Mouse (Mus musculus): Measurements from ENCODE around the gene Cldn6. TPM values are rescaled to one million over a fixed set of nuclear protein-coding genes. Genes with fewer than 3 reads are reported as not detected.

Cldn6 gene
- polyA plus RNA-seq (2012), result not detected in 2 replicates

DNA sequence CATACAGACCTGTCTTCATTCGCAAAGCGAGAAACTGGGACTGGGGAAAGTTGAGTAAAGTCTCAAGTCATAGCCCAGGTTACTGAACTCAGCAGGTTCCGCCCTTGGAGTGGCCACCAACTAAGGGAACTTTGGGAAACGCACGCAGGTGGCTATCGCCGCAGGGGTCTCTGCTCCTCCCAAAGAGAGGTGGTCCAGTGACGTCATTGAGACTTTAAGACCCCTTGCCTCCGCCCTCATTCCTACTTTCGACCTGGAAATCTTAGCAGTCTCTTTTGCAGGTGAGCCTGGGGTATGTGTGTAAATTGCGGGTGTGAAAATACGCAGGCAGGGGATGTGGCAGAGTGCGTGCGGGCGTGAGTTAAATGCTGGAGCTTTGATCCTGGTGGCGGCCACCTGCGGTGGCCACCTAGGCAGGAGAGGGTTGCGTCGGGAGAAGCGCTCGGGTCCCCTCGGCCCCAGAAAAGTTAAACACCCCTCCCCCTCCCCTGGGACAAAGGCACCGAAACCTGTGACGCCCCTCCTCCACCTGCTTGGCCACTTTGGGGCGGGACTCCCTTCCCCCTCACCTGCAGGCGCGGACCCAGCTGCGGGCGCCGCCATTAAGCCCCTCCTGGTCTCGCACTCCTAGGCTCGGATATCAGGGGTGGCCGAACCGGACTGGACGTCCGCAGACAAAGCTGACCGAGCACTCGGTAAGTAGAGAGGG is at the start of gene Cldn6:
TSS of gene Cldn6 (plus strand) at position 123 of the 709 bp plus-strand sequence.

DNA sequence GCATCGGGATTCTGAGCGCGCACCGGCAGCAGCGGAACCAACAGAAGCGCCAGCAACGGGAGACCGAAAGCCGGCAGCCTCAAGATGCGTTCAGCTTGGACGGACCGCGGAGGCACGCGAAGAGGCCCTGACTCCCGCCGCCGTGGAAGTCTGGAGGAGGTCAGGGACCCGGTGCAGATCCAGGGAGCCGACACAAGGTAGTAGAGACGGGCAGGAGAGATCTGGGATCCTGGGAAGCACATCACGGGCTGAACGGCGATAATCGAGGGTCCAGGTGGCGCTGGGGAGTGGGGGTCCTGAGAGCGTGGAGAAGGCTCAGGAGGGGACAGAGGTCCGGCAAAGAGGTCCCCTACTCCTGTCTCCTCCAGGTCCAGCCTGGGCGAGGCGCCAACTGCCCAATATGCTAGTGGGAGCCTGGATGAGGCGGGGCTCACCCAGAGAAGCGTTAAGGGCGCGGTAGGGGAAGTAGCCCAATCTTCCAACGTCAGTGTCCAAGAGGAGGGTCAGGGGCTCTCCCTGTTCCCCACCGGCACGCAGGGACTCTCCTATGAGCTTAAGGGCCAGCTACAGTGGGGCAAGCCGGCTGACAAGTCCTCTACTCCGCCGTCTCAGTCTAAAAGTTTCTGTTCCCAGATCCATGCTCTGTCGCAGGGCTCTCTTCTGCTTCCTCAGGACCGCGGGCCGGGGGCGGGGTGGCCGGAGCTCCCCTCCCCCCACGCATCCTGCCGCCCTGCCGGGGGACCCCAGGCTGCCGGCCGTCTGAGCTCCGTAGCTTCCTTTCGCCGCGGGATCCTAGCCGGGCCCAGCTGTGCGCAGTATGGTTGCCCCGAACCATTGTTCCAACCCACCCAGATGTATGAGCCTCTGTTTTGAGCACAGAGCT is 34.2 kb upstream of the Cldn6 start, which contains the start of gene Mmp25:
TSS of gene Mmp25 (minus strand) at position 665 of the 883 bp plus-strand sequence.

DNA sequence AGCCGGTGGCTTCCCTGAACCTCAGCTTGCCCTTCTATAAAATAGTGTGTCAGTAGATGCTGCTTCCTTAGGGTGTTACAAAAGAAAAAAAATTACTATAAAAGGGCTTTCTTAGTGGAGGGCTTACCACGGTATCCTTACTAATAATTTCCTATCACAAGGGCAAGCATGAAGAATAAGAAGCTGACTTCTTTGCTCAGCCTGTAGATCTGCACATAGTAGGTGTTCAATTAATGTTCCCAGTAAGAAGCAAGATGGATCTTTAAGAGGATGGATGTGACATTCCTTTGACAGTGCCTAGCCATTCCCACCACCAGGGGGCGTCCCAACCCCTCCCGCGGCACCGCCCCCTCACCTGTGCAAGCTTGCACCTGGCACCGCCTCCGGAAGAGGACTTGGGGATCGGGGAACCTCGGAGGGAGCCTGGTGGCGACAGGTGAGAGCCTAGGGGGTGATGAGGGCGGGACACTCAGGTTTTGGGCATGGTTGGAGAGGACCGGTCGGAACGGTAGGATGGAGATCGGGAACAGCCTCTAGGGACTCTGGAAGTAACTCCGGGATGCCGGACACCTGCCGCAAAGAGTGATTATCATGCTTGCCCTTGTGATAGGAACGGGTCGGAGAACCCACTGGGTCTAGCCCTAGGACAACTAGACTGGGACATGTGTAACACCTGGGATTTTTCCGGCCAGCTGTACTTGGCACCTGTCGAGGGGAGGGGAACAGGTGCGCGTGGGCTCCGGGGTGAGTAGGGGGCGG is 18.8 kb upstream of the Cldn6 start, which contains the start of gene Bicdl2:
TSS of gene Bicdl2 (plus strand) at position 390 of the 759 bp plus-strand sequence.

DNA sequence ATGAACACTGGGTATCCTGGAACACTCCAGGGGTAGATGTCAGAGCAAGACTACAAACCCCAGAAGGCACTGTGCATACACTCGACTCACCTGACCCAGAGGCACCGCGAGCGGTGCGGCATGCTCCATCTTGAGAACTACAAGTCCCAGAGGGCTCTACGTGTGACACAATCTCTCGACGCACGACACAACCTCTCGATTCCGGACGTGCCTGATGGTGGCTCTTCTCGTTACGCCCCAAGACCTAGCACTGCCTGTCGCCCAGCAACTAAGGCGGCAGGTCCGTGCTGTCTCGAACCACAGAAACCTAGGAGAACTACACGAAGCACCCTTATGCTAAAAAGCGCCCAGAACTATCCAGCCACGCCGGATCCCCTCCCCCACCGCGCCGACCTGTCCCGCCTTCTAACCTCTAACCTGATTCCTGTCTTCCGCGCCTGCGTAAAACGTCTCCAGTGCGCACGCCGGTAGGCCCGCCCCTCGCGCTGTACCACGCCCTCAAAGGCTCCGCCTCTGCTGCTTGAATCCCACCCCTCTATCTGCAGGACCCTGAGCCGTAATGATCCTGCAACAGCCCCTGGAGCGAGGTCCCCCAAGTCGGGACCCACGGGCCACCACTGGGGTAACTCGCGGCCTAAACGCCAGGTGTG is 5.5 kb upstream of the Cldn6 start, which contains the start of the genes Hcfc1r1 and Thoc6:
TSS of gene Hcfc1r1 (plus strand) at position 173 of the 650 bp plus-strand sequence.
TSS of gene Thoc6 (minus strand) at position 459 of the 650 bp plus-strand sequence.

DNA sequence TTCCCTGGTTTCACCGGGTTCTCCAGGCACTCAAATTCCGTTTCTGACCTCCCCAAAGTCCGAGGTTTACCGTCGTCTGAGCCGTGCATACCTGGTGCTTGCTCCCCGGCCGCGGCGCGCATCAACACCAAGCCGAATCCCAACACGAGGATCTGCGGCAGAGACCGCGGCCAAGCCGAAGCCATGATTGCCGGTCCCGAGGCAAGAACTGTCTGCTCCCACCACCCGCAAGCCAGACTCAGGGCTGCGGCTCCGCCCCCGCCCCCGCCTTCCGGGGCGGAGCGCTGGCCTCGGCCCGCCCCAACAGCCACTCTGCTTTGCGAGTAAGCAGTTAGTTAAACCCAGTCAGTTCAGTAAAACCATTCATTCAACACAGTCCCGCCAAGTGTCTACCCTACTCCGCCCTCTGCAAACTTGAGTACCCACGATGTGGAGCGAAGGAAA is 1.8 kb upstream of the Cldn6 start, which contains the start of gene Tnfrsf12a:
TSS of gene Tnfrsf12a (minus strand) at position 233 of the 444 bp plus-strand sequence.

DNA sequence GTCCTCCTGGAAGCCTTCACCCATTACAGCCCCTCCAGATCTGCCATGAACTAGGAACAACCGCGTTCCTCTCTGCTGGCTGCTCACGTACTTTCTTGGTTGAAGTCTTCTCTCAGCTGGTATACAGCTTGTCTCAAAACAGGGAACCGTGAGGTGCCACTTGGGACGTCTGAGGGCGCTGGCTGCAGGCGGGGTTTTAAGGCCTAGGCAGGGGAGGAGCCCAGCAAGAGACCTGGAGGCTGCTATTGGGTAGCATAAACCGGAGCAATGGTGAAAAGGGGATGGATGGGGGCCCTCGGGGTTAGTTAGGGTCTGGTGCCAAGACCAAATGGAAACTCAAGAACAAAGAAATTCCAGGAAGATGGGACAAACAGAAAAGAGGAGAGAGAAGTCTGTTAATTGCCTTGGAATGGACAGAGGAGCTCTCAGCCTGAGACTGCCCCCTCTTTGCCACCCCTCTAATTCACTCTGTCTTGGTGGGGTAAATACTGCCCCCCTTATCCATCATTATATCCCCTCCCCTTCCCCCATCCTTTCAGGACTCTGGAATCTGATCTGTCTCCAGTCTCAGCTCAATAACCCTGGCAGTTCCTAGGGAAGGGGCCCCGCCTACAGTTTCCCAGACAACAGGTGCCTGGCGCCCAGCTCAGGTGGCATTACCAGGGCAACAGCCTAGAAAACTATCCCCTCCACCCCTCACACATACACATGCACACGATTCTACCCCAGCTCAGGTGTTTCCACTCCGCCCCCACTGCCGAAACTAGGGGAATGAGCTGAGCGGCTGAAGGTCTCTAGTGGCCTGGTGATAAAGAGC is 5.0 kb downstream of the Cldn6 start, which contains the start of gene Cldn9:
TSS of gene Cldn9 (minus strand) at position 171 of the 817 bp plus-strand sequence.

DNA sequence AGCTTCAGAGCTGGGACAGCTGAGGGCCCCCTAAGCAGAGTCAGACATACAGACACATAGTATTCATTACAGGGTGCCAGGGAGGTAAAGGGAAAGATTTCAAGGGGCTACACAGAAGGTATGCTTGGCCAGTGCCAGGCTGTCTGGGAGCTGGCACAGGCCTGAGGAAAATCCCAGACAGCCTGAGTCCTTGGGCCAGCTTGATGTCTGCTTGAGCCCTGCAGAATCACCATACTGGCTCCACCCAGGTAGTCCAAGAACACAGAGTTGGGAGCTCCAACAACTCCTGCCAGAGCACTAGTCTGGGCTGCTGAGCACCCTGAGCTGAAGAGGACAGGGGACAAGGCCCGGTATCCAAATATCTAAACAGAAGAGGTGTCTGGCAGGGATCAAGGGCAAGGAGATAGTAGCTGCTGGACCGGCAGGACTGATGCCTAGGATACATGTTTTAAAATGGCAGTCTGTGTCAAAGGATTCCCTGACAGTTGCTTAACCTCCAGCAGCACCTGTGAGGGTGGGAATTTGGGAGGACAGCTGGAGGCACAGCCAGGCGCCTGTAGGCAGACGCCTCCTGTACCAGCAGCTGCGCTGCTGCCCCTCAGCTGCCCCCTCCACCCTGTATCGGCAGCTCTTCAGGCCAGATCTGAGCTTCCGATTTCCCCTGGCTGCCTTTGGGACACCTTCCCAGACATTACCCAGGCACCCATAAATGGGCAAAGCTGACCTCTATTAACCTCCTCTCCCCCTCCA is 43.5 kb downstream of the Cldn6 start, which contains the start of gene 1520401A03Rik:
TSS of gene 1520401A03Rik (minus strand) at position 408 of the 750 bp plus-strand sequence.

DNA sequence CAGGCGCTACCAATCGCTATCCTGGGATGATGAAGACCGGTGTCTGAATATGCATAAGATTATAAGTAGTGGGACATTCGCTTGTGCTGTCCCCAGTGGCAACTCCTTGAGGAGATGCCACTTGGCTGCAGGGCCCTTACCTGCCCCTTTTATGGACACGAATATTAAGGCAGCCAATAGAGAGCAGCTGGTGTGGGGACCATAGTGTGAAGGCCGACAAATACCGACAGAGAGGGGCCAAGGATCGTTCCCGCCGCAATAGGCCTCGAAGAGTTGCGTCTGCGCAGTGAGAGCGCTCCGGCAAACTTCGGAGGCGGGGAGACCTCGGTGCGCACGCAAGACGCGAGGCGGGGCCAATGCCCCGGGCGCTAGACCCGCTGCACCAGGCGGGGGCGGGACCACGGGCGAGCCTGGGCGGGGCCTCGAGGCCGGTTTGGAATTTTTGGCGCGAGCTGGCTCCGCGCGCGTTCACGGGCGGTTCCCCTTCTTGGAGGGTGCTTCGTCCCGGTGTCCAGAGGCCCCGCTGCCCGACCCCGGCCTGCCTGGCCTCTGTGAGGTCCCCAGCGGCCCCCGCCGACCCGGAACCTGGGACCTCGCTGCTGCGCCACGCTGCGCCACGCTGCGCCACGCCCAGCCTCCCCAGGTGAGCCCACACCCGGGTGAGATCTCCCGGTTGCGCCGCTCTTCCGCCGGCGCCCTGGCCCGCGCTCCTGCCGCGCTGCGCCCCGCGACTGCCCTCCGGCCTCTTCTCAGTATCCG is 47.1 kb downstream of the Cldn6 start, which contains the start of gene Pkmyt1:
TSS of gene Pkmyt1 (plus strand) at position 338 of the 759 bp plus-strand sequence.

Other genes starting within 250 kb of the Cldn6 start
- gene Vmn2r117, start 199.6 kb upstream of the Cldn6 start, polyA plus RNA-seq (2012), result not detected in 2 replicates
- 14.9 and 16.4 TPM in 2 replicates for gene Zfp213, start 115.0 kb upstream of the Cldn6 start, polyA plus RNA-seq (2012)
- 0.21 and 0.53 TPM in 2 replicates for gene Zfp13, start 79.8 kb upstream of the Cldn6 start, polyA plus RNA-seq (2012)
- gene Zscan10, start 78.4 kb upstream of the Cldn6 start, polyA plus RNA-seq (2012), result 0.04 TPM in 1 of 2 replicates, not detected in the other
- 3.6 and 6.2 TPM in 2 replicates for gene Mmp25, start 34.0 kb upstream of the Cldn6 start, polyA plus RNA-seq (2012)
- 0.12 TPM in 1 of 2 replicates, not detected in the other for gene Bicdl2, start 18.7 kb upstream of the Cldn6 start, polyA plus RNA-seq (2012)
- gene Hcfc1r1, start 5.7 kb upstream of the Cldn6 start, polyA plus RNA-seq (2012), result 198 and 201 TPM in 2 replicates
- gene Thoc6, start 5.4 kb upstream of the Cldn6 start, polyA plus RNA-seq (2012), result 85.4 and 101 TPM in 2 replicates
- 59.9 and 90.1 TPM in 2 replicates for gene Tnfrsf12a, start 1.8 kb upstream of the Cldn6 start, polyA plus RNA-seq (2012)
- gene Cldn9, start 4.8 kb downstream of the Cldn6 start, polyA plus RNA-seq (2012), result not detected in 2 replicates
- gene 1520401A03Rik, start 43.5 kb downstream of the Cldn6 start, polyA plus RNA-seq (2012), result 0.04 TPM in 1 of 2 replicates, not detected in the other
- 234 and 248 TPM in 2 replicates for gene Pkmyt1, start 47.1 kb downstream of the Cldn6 start, polyA plus RNA-seq (2012)
- gene Paqr4, start 61.6 kb downstream of the Cldn6 start, polyA plus RNA-seq (2012), result 6.6 and 11.9 TPM in 2 replicates
- 0.10 and 0.19 TPM in 2 replicates for gene Kremen2, start 66.6 kb downstream of the Cldn6 start, polyA plus RNA-seq (2012)
- gene Flywch1, start 92.4 kb downstream of the Cldn6 start, polyA plus RNA-seq (2012), result 48.3 and 66.6 TPM in 2 replicates
- gene Flywch2, start 106.8 kb downstream of the Cldn6 start, polyA plus RNA-seq (2012), result 13.9 and 18.9 TPM in 2 replicates
- 226 and 408 TPM in 2 replicates for gene Srrm2, start 111.3 kb downstream of the Cldn6 start, polyA plus RNA-seq (2012)
- 607 and 611 TPM in 2 replicates for gene Elob, start 149.9 kb downstream of the Cldn6 start, polyA plus RNA-seq (2012)
- gene Prss33, start 156.8 kb downstream of the Cldn6 start, polyA plus RNA-seq (2012), result not detected in 2 replicates
- not detected in 2 replicates for gene Prss32, start 164.6 kb downstream of the Cldn6 start, polyA plus RNA-seq (2012)
- not detected in 2 replicates for gene Prss41, start 164.9 kb downstream of the Cldn6 start, polyA plus RNA-seq (2012)
- gene Prss21, start 188.8 kb downstream of the Cldn6 start, polyA plus RNA-seq (2012), result not detected in 2 replicates
- gene Dcpp1, start 201.6 kb downstream of the Cldn6 start, polyA plus RNA-seq (2012), result not detected in 2 replicates
- not detected in 2 replicates for gene Dcpp2, start 201.6 kb downstream of the Cldn6 start, polyA plus RNA-seq (2012)
- not detected in 2 replicates for gene Dcpp3, start 238.2 kb downstream of the Cldn6 start, polyA plus RNA-seq (2012)